Mouse (Mus musculus) brain, embryonic 14.5 days (tissue): ENCODE results near the gene Slc4a5.

Experiments used
- CTCF ChIP-seq: fragments of 200-500 bp; IDR thresholded peaks from 2 replicates; pipeline ENCODE4 v1.5.1; 2012; ENCODE audit warnings: inconsistent platforms, mild to moderate bottlenecking, moderate library complexity, borderline replicate concordance; ENCODE audit not compliant: insufficient read depth, insufficient read length; ENCODE audit errors: extremely low read depth
- POLR2A ChIP-seq: fragments of 200-500 bp; IDR thresholded peaks from 2 replicates; pipeline ENCODE4 v1.6.1; 2012; ENCODE audit warnings: mild to moderate bottlenecking, inconsistent platforms, borderline replicate concordance; ENCODE audit not compliant: poor library complexity, insufficient read depth, insufficient read length, severe bottlenecking; ENCODE audit errors: extremely low read depth

- no peak for TF ChIP-seq POLR2A
- no peak for TF ChIP-seq CTCF
These were observed 132.0 kb downstream of the Slc4a5 start for GRCm38 (mm10) chr6:83351490-83352160.
